Comparison of ENCODE assay signal across 8 mouse cellular contexts in the genomic region with DNA sequence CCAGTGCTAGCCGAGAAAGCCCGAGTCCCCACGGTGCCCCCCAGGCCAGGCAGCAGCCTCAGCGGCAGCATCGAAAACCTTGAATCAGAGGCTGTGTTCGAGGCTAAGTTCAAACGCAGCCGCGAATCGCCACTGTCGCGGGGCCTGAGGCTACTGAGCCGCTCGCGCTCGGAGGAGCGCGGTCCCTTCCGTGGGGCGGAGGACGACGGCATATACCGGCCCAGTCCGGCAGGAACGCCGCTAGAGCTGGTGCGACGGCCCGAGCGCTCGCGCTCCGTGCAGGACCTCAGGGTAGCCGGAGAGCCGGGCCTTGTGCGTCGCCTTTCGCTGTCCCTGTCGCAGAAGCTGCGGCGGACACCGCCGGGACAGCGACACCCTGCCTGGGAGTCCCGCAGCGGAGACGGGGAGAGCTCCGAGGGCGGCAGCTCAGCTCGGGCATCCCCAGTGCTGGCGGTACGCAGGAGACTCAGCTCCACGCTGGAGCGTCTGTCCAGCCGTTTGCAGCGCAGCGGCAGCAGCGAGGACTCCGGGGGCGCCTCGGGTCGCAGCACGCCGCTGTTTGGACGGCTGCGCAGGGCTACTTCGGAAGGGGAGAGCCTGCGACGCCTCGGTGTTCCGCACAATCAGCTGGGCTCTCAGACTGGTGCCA. TPM values are rescaled to one million over a fixed set of nuclear protein-coding genes. Genes with fewer than 3 reads are reported as not detected.
DNase-seq lines count a peak whose midpoint lies in the region; ATAC-seq lines count a peak whose summit lies in the region.

No protein-coding gene starts in this region.

- no peak for DNase-seq in frontal cortex, postnatal 10 days (ENCODE audit: low spot score in 2 of 2)
- DNase-seq in R1 (ENCODE audit: low read depth, low spot score): peak; percentile 41
- DNase-seq in liver: peak; percentile 33
- DNase-seq in retina, embryonic 14.5 days (ENCODE audit: low spot score): peak; percentile 49
- no peak for DNase-seq in MN1 (ENCODE audit: low spot score)
- no peak for DNase-seq in layer of hippocampus, postnatal 36 days

- ATAC-seq in frontal cortex, adult (ENCODE audit: low TSS enrichment): peak; percentile 36; the same call in 1 of the 2 replicates
- peak; percentile 29 for ATAC-seq in granulocyte monocyte progenitor cell, adult 5-6 weeks (replicated peaks; ENCODE audit: poor library complexity, severe bottlenecking)

RNA-seq across cellular contexts. Expression of a gene that starts 12.8 kb away (rescaled TPM):
- 118 and 133 TPM in 2 replicates for total RNA-seq in granulocyte monocyte progenitor cell, adult 5-6 weeks (2014; fragmentation: Nextera tagmentation)
- 85.1 and 88.3 TPM in 2 replicates for total RNA-seq in granulocyte monocyte progenitor cell, adult 5-6 weeks (2017)
- 10 to 100 TPM; 63.6 to 73.5 TPM for total RNA-seq in layer of hippocampus, postnatal 36 days (2021)

RNA-seq across cellular contexts. Expression of a gene that starts 27.3 kb away (rescaled TPM):
- not detected in 2 replicates for total RNA-seq in granulocyte monocyte progenitor cell, adult 5-6 weeks (2014; fragmentation: Nextera tagmentation)
- not detected in 2 replicates for total RNA-seq in granulocyte monocyte progenitor cell, adult 5-6 weeks (2017)
- 1 to 10 TPM; 6.5 to 7.4 TPM for total RNA-seq in layer of hippocampus, postnatal 36 days (2021)

RNA-seq across cellular contexts. Expression of a gene that starts 47.9 kb away (rescaled TPM):
- not detected in 2 replicates for total RNA-seq in granulocyte monocyte progenitor cell, adult 5-6 weeks (2014; fragmentation: Nextera tagmentation)
- total RNA-seq in granulocyte monocyte progenitor cell, adult 5-6 weeks (2017): 0.05 TPM in 1 of 2 replicates, not detected in the other
- 100 to 1,000 TPM; 166 to 180 TPM for total RNA-seq in layer of hippocampus, postnatal 36 days (2021)

RNA-seq across cellular contexts. Expression of a gene that starts 56.2 kb away (rescaled TPM):
- total RNA-seq in granulocyte monocyte progenitor cell, adult 5-6 weeks (2014; fragmentation: Nextera tagmentation): 2.5 TPM in 1 of 2 replicates, not detected in the other
- 0.62 and 1.0 TPM in 2 replicates for total RNA-seq in granulocyte monocyte progenitor cell, adult 5-6 weeks (2017)
- total RNA-seq in layer of hippocampus, postnatal 36 days (2021): 10 to 100 TPM; 76.8 to 82.8 TPM

RNA-seq across cellular contexts. Expression of a gene that starts 56.4 kb away (rescaled TPM):
- total RNA-seq in granulocyte monocyte progenitor cell, adult 5-6 weeks (2014; fragmentation: Nextera tagmentation): not detected in 2 replicates
- not detected in 2 replicates for total RNA-seq in granulocyte monocyte progenitor cell, adult 5-6 weeks (2017)
- total RNA-seq in layer of hippocampus, postnatal 36 days (2021): 10 to 100 TPM; 68.8 to 71.4 TPM

Comparison
In these comparisons a context has a peak if more than half of its experiments do, and no peak if none do; other contexts are left out.
1. DNase-seq: peak in R1 (single experiment), liver (single experiment) and retina, embryonic 14.5 days (single experiment); none in frontal cortex, postnatal 10 days (0 of 2), MN1 (single experiment) and layer of hippocampus, postnatal 36 days (0 of 2).
2. RNA of a gene that starts 27.3 kb away (total RNA-seq): 6.5 to 7.4 TPM in layer of hippocampus, postnatal 36 days; not detected in granulocyte monocyte progenitor cell, adult 5-6 weeks; every median in the first group is over 4 times any median in the second.
3. RNA of a gene that starts 47.9 kb away (total RNA-seq): 166 to 180 TPM in layer of hippocampus, postnatal 36 days; 0.05 TPM in granulocyte monocyte progenitor cell, adult 5-6 weeks; every median in the first group is over 100 times any median in the second.